Mouse (Mus musculus): Measurements from ENCODE around the gene Taf5. TPM values are rescaled to one million over a fixed set of nuclear protein-coding genes. Genes with fewer than 3 reads are reported as not detected.

Gene Taf5
- total RNA-seq (2014; rRNA removed): 2.3 and 2.6 TPM in 2 replicates
- 1.5 and 1.9 TPM in 2 replicates for polyA plus RNA-seq (2012; rRNA removed)

- no peaks in the 10 kb centered on the region for H3K79me2 ChIP-seq (ENCODE audit: control insufficient read depth, insufficient read depth, low read length)
- H3K36me3 ChIP-seq (ENCODE audit: control insufficient read depth, insufficient read depth, low read length): peaks cover 8% of the 10 kb centered on the region
- peak; percentile 91 for DNase-seq (ENCODE audit: extremely low read depth, low read depth, low spot score)
- no peaks in the 10 kb centered on the region for H3K4me1 ChIP-seq (ENCODE audit: control insufficient read depth, insufficient read depth, low read length)
- peak within 1 kb of the TSS; percentile 98 for H3K9ac ChIP-seq (ENCODE audit: low read depth, low read length)
- 8% methylated on average over 49 of the region's 49 CpGs for WGBS
- peak within 1 kb of the TSS; percentile 36 for H3K27ac ChIP-seq (replicated peaks; ENCODE audit: insufficient read depth, low read depth, low read length)
- TF ChIP-seq POLR2A (IDR thresholded peaks at IDR 0.05; ENCODE audit: extremely low read depth, insufficient read depth, low read length) (peak; percentile 87), CTCF (IDR thresholded peaks at IDR 0.05; ENCODE audit: low read depth, low read length) (no peak)
- H3K27me3 ChIP-seq (ENCODE audit: control insufficient read depth, insufficient read depth, low read length): no peaks in the 10 kb centered on the region
- peak within 1 kb of the TSS; percentile 68 for H3K4me3 ChIP-seq (ENCODE audit: insufficient read depth, low read depth, low read length)
Observed at GRCm38 (mm10) chr19:47067096-47067882, at the start of gene Taf5. Gene Taf5, plus strand, starts transcription at chr19:47067746.

GRCm38 (mm10) chr19:47017831-47018230, 49.7 kb upstream of the Taf5 start:
- Histone ChIP-seq H3K27ac (replicated peaks; ENCODE audit: insufficient read depth, low read depth, low read length) (no peak overlapping the region), H3K4me1 (ENCODE audit: control insufficient read depth, insufficient read depth, low read length) (no peaks in the 10 kb centered on the region), H3K27me3 (ENCODE audit: control insufficient read depth, insufficient read depth, low read length) (peaks cover 30% of the 10 kb centered on the region), H3K79me2 (ENCODE audit: control insufficient read depth, insufficient read depth, low read length) (no peaks in the 10 kb centered on the region), H3K9ac (ENCODE audit: low read depth, low read length) (no peak overlapping the region), H3K4me3 (ENCODE audit: insufficient read depth, low read depth, low read length) (no peak overlapping the region), H3K36me3 (ENCODE audit: control insufficient read depth, insufficient read depth, low read length) (no peaks in the 10 kb centered on the region)
- TF ChIP-seq CTCF (IDR thresholded peaks at IDR 0.05; ENCODE audit: low read depth, low read length) (no peak), POLR2A (IDR thresholded peaks at IDR 0.05; ENCODE audit: extremely low read depth, insufficient read depth, low read length) (no peak)
- 15% methylated on average over 3 of the region's 3 CpGs for WGBS
- DNase-seq (ENCODE audit: extremely low read depth, low read depth, low spot score): no peak

- Histone ChIP-seq H3K27me3 (ENCODE audit: control insufficient read depth, insufficient read depth, low read length) (peaks cover 27% of the 10 kb centered on the region), H3K79me2 (ENCODE audit: control insufficient read depth, insufficient read depth, low read length) (no peaks in the 10 kb centered on the region), H3K4me3 (ENCODE audit: insufficient read depth, low read depth, low read length) (no peak overlapping the region), H3K36me3 (ENCODE audit: control insufficient read depth, insufficient read depth, low read length) (no peaks in the 10 kb centered on the region), H3K9ac (ENCODE audit: low read depth, low read length) (no peak overlapping the region), H3K4me1 (ENCODE audit: control insufficient read depth, insufficient read depth, low read length) (no peaks in the 10 kb centered on the region), H3K27ac (replicated peaks; ENCODE audit: insufficient read depth, low read depth, low read length) (no peak overlapping the region)
- DNase-seq (ENCODE audit: extremely low read depth, low read depth, low spot score): no peak
- WGBS: 47% methylated on average over 2 of the region's 2 CpGs
- TF ChIP-seq POLR2A (IDR thresholded peaks at IDR 0.05; ENCODE audit: extremely low read depth, insufficient read depth, low read length): no peak
- TF ChIP-seq CTCF (IDR thresholded peaks at IDR 0.05; ENCODE audit: low read depth, low read length): no peak
Observed at GRCm38 (mm10) chr19:47018330-47018729, 49.2 kb upstream of the Taf5 start.

GRCm38 (mm10) chr19:47019326-47019725, 48.2 kb upstream of the Taf5 start:
- Histone ChIP-seq H3K4me1 (ENCODE audit: control insufficient read depth, insufficient read depth, low read length) (no peaks in the 10 kb centered on the region), H3K27ac (replicated peaks; ENCODE audit: insufficient read depth, low read depth, low read length) (no peak overlapping the region), H3K4me3 (ENCODE audit: insufficient read depth, low read depth, low read length) (no peak overlapping the region), H3K36me3 (ENCODE audit: control insufficient read depth, insufficient read depth, low read length) (no peaks in the 10 kb centered on the region), H3K79me2 (ENCODE audit: control insufficient read depth, insufficient read depth, low read length) (no peaks in the 10 kb centered on the region), H3K9ac (ENCODE audit: low read depth, low read length) (no peak overlapping the region), H3K27me3 (ENCODE audit: control insufficient read depth, insufficient read depth, low read length) (peaks cover 21% of the 10 kb centered on the region)
- TF ChIP-seq POLR2A (IDR thresholded peaks at IDR 0.05; ENCODE audit: extremely low read depth, insufficient read depth, low read length) (no peak), CTCF (IDR thresholded peaks at IDR 0.05; ENCODE audit: low read depth, low read length) (no peak)
- WGBS: 48% methylated on average over 6 of the region's 6 CpGs
- DNase-seq (ENCODE audit: extremely low read depth, low read depth, low spot score): no peak

GRCm38 (mm10) chr19:47022709-47023108, 44.8 kb upstream of the Taf5 start:
- H3K27ac ChIP-seq (replicated peaks; ENCODE audit: insufficient read depth, low read depth, low read length): no peak overlapping the region
- no peaks in the 10 kb centered on the region for H3K4me1 ChIP-seq (ENCODE audit: control insufficient read depth, insufficient read depth, low read length)
- DNase-seq (ENCODE audit: extremely low read depth, low read depth, low spot score): no peak
- H3K79me2 ChIP-seq (ENCODE audit: control insufficient read depth, insufficient read depth, low read length): no peaks in the 10 kb centered on the region
- H3K9ac ChIP-seq (ENCODE audit: low read depth, low read length): no peak overlapping the region
- no peak overlapping the region for H3K4me3 ChIP-seq (ENCODE audit: insufficient read depth, low read depth, low read length)
- H3K36me3 ChIP-seq (ENCODE audit: control insufficient read depth, insufficient read depth, low read length): no peaks in the 10 kb centered on the region
- WGBS: 85% methylated on average over 4 of the region's 4 CpGs
- peaks cover 3% of the 10 kb centered on the region; the same call in 1 of the 2 replicates for H3K27me3 ChIP-seq (ENCODE audit: control insufficient read depth, insufficient read depth, low read length)
- TF ChIP-seq CTCF (IDR thresholded peaks at IDR 0.05; ENCODE audit: low read depth, low read length): no peak
- TF ChIP-seq POLR2A (IDR thresholded peaks at IDR 0.05; ENCODE audit: extremely low read depth, insufficient read depth, low read length): no peak

- no peak for DNase-seq (ENCODE audit: extremely low read depth, low read depth, low spot score)
- no peaks in the 10 kb centered on the region for H3K36me3 ChIP-seq (ENCODE audit: control insufficient read depth, insufficient read depth, low read length)
- no peaks in the 10 kb centered on the region for H3K4me1 ChIP-seq (ENCODE audit: control insufficient read depth, insufficient read depth, low read length)
- H3K27ac ChIP-seq (replicated peaks; ENCODE audit: insufficient read depth, low read depth, low read length): no peak overlapping the region
- no peak overlapping the region for H3K9ac ChIP-seq (ENCODE audit: low read depth, low read length)
- H3K27me3 ChIP-seq (ENCODE audit: control insufficient read depth, insufficient read depth, low read length): peaks cover 3% of the 10 kb centered on the region; the same call in 1 of the 2 replicates
- TF ChIP-seq POLR2A (IDR thresholded peaks at IDR 0.05; ENCODE audit: extremely low read depth, insufficient read depth, low read length) (no peak), CTCF (IDR thresholded peaks at IDR 0.05; ENCODE audit: low read depth, low read length) (no peak)
- no peaks in the 10 kb centered on the region for H3K79me2 ChIP-seq (ENCODE audit: control insufficient read depth, insufficient read depth, low read length)
- 81% methylated on average over 13 of the region's 13 CpGs for WGBS
- no peak overlapping the region for H3K4me3 ChIP-seq (ENCODE audit: insufficient read depth, low read depth, low read length)
Observed at GRCm38 (mm10) chr19:47023546-47023945, 44.0 kb upstream of the Taf5 start.

All from liver, adult 2 months (tissue).